Mouse (Mus musculus): ENCODE data around the gene Mcm2.

The Mcm2 gene

GRCm38 (mm10) chr6:88925640-88926205 lies 27.1 kb upstream of the Mcm2 start:
- no peak for DNase-seq

GRCm38 (mm10) chr6:88924502-88925275 lies 26.1 kb upstream of the Mcm2 start:
- DNase-seq, result peak; percentile 82

DNA sequence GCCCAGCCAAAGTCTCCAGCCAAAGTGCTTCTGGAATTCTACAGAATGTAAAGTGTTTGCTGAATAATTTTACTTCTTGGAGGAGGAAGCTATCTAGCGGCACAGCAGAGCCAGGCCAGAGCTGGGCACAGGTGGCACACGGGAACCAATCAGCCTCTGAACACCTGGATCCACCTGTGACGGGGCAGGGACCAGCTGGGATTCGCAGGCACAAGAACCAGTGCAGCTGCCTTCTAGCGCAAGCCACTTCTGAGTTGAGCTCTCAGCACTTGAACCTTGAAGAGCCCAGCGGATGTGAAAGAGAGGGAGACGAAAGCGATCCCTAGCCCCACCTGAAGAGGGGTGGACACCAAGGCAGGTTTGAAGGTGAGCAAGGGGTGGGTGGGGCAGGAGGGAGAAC lies 20.2 kb upstream of the Mcm2 start:
- DNase-seq, result no peak

DNA sequence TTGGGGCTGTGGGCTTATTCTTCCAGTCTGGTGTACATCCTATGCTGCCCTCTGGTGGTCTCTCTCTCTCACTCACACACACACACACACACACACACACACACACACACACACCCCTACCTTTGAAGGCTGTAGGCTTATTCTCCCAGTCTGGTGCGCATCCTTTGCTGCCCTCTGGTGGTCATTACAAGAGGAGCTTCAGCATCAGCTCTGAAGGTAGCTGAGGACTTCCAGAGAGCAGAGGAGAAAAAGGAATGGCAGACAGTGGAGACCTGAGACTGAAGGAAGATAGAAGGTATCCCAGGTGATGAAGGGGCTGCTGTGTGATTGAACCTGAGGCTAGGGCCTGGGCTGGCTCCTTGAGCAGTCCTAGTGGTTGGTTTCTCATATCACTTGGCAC lies 17.6 kb upstream of the Mcm2 start:
- peak; percentile 67 for DNase-seq

GRCm38 (mm10) chr6:88915510-88915909 lies 16.9 kb upstream of the Mcm2 start:
- DNase-seq, result no peak

GRCm38 (mm10) chr6:88914799-88915198 lies 16.2 kb upstream of the Mcm2 start:
- DNase-seq, result no peak

- no peak for DNase-seq
These were observed 14.9 kb upstream of the Mcm2 start for GRCm38 (mm10) chr6:88913440-88913839.

DNA sequence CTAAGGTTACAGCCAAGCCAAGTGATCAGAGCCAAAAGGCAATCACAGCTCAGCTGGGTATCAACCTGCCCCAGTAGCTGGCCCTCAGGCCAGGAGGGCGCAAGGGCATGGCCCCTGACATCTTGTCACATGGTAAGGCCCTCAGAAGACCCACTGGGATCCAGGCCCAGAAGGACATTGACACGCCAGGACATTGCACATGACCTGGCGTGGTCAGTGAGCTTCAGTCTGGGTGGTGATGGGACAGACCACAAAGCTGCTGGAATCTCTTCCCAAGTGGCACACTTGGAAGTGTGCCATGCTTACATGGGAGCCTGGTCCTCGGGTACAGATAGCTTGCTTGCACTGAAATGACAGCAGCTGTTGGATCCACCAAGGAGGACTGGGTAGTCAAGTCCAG lies 14.4 kb upstream of the Mcm2 start:
- no peak for DNase-seq

- DNase-seq, result no peak
These were observed 10.6 kb upstream of the Mcm2 start for GRCm38 (mm10) chr6:88909151-88909550.

DNA sequence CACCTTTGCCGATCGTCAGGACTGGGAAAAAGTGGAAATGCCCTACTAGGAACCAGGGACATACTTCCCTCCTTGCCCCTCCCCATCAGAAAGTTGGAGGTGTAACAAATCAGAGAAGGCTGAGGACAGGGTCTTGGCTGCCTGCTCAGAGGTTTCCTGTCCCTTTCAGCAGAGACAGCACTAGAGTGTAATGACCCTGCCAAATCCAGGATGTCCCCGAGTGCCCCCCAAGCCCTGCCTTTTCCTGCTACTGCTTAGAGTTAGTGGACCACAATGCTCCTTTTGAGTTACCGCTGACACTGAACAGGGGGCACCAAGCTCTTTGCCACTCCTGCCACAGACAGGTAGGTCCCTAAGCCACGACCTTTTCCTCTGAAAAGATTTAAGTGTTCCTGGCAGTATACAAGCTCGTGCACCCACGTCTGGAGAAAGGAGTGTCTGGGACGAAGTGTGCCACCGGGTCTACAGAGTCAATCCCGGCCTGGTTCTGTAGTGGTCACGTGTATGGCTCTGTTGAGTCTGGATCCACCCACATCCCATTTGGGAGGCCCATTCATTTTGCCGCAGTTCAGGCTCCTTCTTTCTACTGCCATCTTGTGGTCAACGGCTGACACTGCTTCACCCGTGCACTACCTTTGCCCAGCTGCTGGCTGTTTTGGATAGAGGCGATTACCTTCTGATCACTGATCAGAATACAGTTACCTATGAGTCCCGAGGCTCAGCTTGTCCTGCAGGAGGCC lies 8.0 kb upstream of the Mcm2 start:
- DNase-seq, result peak; percentile 67

DNA sequence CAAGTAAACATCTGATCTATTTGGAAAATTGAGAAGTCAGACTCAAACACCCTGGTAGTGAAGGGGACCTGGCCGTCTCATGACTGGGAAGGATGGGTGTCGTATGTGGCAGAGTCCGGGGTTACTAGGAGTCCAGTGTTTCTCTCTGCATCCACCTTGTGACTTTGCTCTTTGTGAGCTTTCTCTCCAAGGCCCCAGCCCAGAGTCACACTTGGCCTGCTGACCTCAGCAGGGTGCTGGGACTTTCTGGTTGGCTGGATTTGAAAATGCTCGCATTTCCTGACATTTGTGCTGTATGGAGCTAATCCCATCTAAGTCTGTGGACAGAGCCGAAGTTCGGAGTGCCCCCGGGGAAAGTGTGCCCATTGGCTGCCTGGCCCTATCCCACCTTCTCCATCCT lies 6.5 kb upstream of the Mcm2 start:
- no peak for DNase-seq

GRCm38 (mm10) chr6:88904456-88904974 lies 5.9 kb upstream of the Mcm2 start:
- no peak for DNase-seq

- DNase-seq, result no peak
These were observed 5.1 kb upstream of the Mcm2 start for GRCm38 (mm10) chr6:88903708-88904107.

GRCm38 (mm10) chr6:88901947-88902820 lies 3.6 kb upstream of the Mcm2 start, which contains the start of gene Tpra1:
Gene Tpra1 (plus strand): TSS chr6:88902251.
- DNase-seq, result peak; percentile 95

- peak; percentile 26 for DNase-seq
These were observed 2.9 kb upstream of the Mcm2 start for GRCm38 (mm10) chr6:88901471-88901870.

- DNase-seq, result no peak
These were observed 1.0 kb upstream of the Mcm2 start for GRCm38 (mm10) chr6:88899628-88900027.

DNA sequence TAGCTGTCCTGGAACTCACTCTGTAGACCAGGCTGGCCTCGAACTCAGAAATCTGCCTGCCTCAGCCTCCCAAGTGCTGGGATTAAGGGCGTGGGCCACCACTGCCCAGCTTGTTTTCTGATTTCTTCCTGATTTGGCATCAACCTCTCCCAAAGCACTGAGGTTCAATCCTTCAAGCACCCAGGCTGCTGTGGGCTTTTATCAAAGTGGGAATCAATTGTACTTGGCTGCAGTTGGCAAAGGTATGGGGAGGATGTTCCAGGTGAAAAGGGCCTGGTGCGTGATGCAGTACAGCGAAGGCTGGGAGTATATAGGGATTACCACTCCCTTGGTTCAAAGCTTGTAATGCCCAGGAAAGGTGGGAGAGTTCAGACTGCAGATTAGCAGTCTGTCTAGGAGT lies 506 bp upstream of the Mcm2 start:
- DNase-seq, result no peak

GRCm38 (mm10) chr6:88897246-88897645 lies 1.3 kb downstream of the Mcm2 start:
- no peak for DNase-seq

- no peak for DNase-seq
These were observed 2.6 kb downstream of the Mcm2 start for GRCm38 (mm10) chr6:88895943-88896342.

DNA sequence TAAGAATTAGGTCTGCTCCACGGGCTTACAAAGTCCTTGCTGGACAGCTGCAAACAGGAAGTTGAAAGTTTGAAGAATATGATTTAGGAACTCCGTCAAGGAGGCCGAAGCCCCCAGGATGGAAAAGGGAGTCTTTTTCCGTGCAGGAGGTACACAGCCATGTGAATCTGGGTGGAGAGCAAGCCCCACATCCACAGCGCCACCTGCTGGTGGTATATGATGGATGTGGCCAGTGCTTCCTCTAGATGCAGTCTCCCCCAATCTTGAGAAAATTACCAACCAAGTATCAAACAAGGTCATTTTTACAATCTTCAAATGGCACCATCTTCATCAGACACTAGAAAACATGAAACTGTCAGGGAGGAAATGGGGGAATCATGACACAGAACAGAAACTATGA lies 5.0 kb downstream of the Mcm2 start:
- peak; percentile 79 for DNase-seq

DNA sequence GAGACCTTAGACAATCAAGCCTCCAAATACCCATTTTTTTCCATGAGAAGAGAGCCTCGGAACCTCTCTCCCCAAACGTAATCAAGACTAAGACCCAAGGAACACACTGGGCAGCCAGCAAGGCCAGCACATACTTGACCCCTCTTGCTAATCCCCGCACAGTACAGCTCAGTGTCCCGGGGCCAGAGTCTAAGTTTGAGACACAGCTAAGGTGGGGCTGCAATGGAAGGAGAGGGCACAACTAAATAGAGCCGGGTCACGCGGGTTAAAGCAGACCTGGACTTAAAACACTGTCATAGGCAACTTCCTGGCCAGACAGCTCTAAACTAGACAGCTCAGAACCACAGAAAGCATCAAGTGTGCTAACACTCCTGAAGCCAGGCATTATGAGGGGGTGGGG lies 7.7 kb downstream of the Mcm2 start:
- DNase-seq, result no peak

DNA sequence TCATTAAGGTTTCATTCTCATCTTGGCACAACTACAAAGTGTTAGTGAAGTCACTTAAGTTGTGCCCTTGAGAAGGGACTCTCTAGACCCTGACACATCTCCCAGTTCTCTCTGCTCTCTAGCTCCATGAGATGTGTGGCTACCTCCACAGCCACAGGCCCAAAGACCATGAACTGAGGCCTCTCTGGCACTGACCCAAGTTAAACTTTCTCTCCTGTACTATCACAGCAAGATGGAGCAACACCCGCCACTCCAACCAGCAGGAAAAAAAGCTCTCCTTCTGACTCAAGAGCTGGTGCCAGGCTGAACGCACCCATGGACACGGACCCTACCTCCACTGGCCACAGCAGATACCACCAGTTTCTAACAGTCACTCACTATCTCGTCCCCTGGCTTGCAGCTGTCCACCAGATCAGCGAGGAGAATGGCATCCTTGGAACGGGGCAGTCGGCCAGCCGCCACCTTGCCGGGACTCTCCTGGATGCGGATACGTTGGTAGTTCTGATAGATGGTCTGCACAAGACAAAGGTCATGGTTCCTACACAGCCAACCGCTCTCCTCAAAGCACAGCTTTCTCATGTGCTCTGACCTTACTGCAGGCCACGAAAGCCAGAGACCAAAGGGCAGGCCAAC lies 9.1 kb downstream of the Mcm2 start:
- no peak for DNase-seq
